Mouse (Mus musculus) lung, adult 2 months (tissue): ENCODE measurements around the gene Actr8.

Source experiments
- CTCF ChIP-seq: fragments of 200-500 bp; IDR thresholded peaks from 2 replicates; pipeline ENCODE4 v1.5.1; 2011; ENCODE audit warnings: mild to moderate bottlenecking, low read length, control low read depth; ENCODE audit not compliant: insufficient read depth
- POLR2A ChIP-seq: fragments of 200-500 bp; IDR thresholded peaks from 2 replicates; pipeline ENCODE4 v1.6.1; 2011; ENCODE audit warnings: low read depth, mild to moderate bottlenecking, control low read depth, low read length, borderline replicate concordance; ENCODE audit errors: extremely low read depth

DNA sequence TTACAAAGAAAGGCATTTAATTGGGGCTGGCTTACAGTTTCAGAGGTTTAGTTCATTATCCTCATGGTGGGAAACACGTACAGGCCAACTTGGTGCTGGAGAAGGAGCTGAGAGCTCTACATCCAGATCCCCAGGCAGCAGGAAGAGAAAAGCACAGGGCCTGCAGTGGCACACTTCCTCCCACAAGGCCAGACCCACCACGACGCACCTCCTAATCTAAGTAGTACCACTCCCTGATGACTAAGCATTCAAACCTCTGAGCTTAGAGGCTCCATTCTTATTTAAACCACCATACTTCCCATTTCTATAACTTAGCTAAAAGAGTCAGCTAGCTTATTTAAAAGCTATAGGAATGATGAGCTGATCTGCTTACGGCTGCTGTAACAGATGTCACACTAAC lies 27.3 kb upstream of the Actr8 start:
- TF ChIP-seq CTCF = no peak
- TF ChIP-seq POLR2A = no peak
